Mouse (Mus musculus) bone marrow, adult 2 months (tissue): ENCODE data around the gene Tmem240.

Experiments used
- CTCF ChIP-seq: fragments of 200-500 bp; IDR thresholded peaks from 2 replicates; pipeline ENCODE4 v1.5.1; 2011; ENCODE audit warnings: low read length, control low read depth; ENCODE audit not compliant: control insufficient read depth, insufficient read depth
- POLR2A ChIP-seq: fragments of 200-500 bp; IDR thresholded peaks from 2 replicates; pipeline ENCODE4 v1.6.1; 2011; ENCODE audit warnings: low read depth, mild to moderate bottlenecking, control low read depth, low read length, borderline replicate concordance; ENCODE audit not compliant: control insufficient read depth

GRCm38 (mm10) chr4:155705592-155705929 lies 29.0 kb upstream of the Tmem240 start:
- no peak for TF ChIP-seq CTCF
- no peak for TF ChIP-seq POLR2A
